Mouse (Mus musculus): ENCODE data around the gene Map4k5. TPM values are rescaled to one million over a fixed set of nuclear protein-coding genes. Genes with fewer than 3 reads are reported as not detected.

The Map4k5 gene
- polyA plus RNA-seq (2016; fragmentation: Nextera tagmentation; extraction: Ambion mirVana) = 36.7 and 36.8 TPM in 2 replicates

GRCm38 (mm10) chr12:69892371-69893251 is at the start of gene Map4k5, which contains the start of gene Atl1:
Gene Map4k5 (minus strand): TSS chr12:69893200.
Gene Atl1 (plus strand): TSS chr12:69892614.
- Histone ChIP-seq H3K9ac (peak within 1 kb of the TSS; percentile 96), H3K27me3 (no peaks in the 10 kb centered on the region), H3K4me2 (peak within 1 kb of the TSS; percentile 63), H3K9me3 (no peaks in the 10 kb centered on the region), H3K36me3 (replicated peaks) (no peaks in the 10 kb centered on the region), H3K27ac (peak within 1 kb of the TSS; percentile 93), H3K4me1 (peaks cover 26% of the 10 kb centered on the region), H3K4me3 (replicated peaks) (peak within 1 kb of the TSS; percentile 87)
- under 1% methylated on average over 111 of the region's 118 CpGs for WGBS
- ATAC-seq (ENCODE audit: low FRiP score) = peak; percentile 96

- no peak for ATAC-seq (ENCODE audit: low FRiP score)
- Histone ChIP-seq H3K36me3 (replicated peaks) (peaks cover 22% of the 10 kb centered on the region), H3K9ac (no peak overlapping the region), H3K4me1 (peaks cover 4% of the 10 kb centered on the region; the same call in 1 of the 2 replicates), H3K27ac (no peak overlapping the region), H3K4me2 (no peak overlapping the region), H3K27me3 (no peaks in the 10 kb centered on the region), H3K9me3 (0 out of 2 replicates have a peak, but pooled peaks cover 2% of the 10 kb centered on the region), H3K4me3 (replicated peaks) (no peak overlapping the region)
- 58% methylated on average over 1 of the region's 1 CpGs for WGBS
Measured at GRCm38 (mm10) chr12:69941655-69942329, 48.8 kb upstream of the Map4k5 start.

- H3K4me2 ChIP-seq = no peak overlapping the region
- 51% methylated on average over 2 of the region's 2 CpGs for WGBS
- ATAC-seq (ENCODE audit: low FRiP score) = no peak
- peaks cover 4% of the 10 kb centered on the region; the same call in 1 of the 2 replicates for H3K4me1 ChIP-seq
- H3K4me3 ChIP-seq (replicated peaks) = no peak overlapping the region
- H3K27me3 ChIP-seq = no peaks in the 10 kb centered on the region
- H3K36me3 ChIP-seq (replicated peaks) = peaks cover 37% of the 10 kb centered on the region
- no peak overlapping the region for H3K9ac ChIP-seq
- 0 out of 2 replicates have a peak, but pooled peaks cover 2% of the 10 kb centered on the region for H3K9me3 ChIP-seq
- H3K27ac ChIP-seq = no peak overlapping the region
Measured at GRCm38 (mm10) chr12:69939291-69939690, 46.3 kb upstream of the Map4k5 start.

DNA sequence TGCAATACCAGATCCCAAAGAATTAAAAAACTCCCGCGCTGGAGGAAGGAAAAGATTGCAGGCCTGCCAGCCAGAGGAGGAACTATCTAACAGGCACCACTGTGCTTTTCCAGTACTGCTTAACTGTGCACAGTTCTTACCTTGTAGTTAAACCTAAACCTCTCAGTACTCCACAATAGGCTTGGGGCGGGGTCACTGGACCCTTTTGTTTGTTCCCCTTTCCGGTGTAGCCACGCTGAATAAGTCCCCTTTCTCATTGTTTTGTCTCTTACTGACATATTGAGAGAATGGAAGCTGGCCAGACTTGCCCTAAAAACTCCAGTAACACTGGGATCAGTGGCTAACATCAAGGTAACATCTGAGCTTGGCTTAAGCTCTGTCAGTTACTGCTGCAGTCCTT is 44.7 kb upstream of the Map4k5 start:
- ATAC-seq (ENCODE audit: low FRiP score) = no peak
- Histone ChIP-seq H3K4me3 (replicated peaks) (no peak overlapping the region), H3K4me1 (peaks cover 4% of the 10 kb centered on the region; the same call in 1 of the 2 replicates), H3K9me3 (0 out of 2 replicates have a peak, but pooled peaks cover 2% of the 10 kb centered on the region), H3K36me3 (replicated peaks) (peaks cover 37% of the 10 kb centered on the region), H3K27ac (no peak overlapping the region), H3K9ac (no peak overlapping the region), H3K27me3 (no peaks in the 10 kb centered on the region), H3K4me2 (no peak overlapping the region)
- WGBS = 38% methylated on average over 5 of the region's 5 CpGs

DNA sequence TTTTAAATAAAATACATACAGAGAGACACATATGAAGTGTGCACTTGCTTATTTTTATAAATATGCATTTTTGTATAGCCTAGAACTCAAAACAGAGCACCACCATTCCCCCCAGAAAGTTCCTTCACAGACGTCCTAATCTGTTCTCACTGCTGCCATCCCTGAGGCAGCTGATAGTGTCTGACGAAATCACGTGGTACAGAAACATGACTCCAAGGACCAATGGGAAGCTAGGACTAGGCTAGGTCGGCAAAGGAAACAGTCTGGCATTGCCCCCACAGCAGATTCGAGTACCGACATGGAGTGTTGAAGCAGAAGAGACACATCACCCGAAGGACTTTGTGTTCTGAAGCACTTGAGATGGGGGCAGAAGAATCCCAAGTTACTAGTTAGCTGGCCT is 33.7 kb upstream of the Map4k5 start:
- Histone ChIP-seq H3K4me1 (no peaks in the 10 kb centered on the region), H3K4me3 (replicated peaks) (no peak overlapping the region), H3K9ac (no peak overlapping the region), H3K4me2 (no peak overlapping the region), H3K27ac (no peak overlapping the region), H3K27me3 (no peaks in the 10 kb centered on the region), H3K9me3 (no peaks in the 10 kb centered on the region), H3K36me3 (replicated peaks) (peaks cover 14% of the 10 kb centered on the region; the same call in 1 of the 2 replicates)
- WGBS = 58% methylated on average over 7 of the region's 7 CpGs
- no peak for ATAC-seq (ENCODE audit: low FRiP score)

- Histone ChIP-seq H3K9ac (no peak overlapping the region), H3K4me3 (replicated peaks) (no peak overlapping the region), H3K27me3 (no peaks in the 10 kb centered on the region), H3K9me3 (no peaks in the 10 kb centered on the region), H3K4me1 (no peaks in the 10 kb centered on the region), H3K4me2 (no peak overlapping the region), H3K36me3 (replicated peaks) (peaks cover 11% of the 10 kb centered on the region; the same call in 1 of the 2 replicates), H3K27ac (no peak overlapping the region)
- no peak for ATAC-seq (ENCODE audit: low FRiP score)
- WGBS = 20% methylated on average over 5 of the region's 5 CpGs
Measured at GRCm38 (mm10) chr12:69924012-69924411, 31.0 kb upstream of the Map4k5 start.

DNA sequence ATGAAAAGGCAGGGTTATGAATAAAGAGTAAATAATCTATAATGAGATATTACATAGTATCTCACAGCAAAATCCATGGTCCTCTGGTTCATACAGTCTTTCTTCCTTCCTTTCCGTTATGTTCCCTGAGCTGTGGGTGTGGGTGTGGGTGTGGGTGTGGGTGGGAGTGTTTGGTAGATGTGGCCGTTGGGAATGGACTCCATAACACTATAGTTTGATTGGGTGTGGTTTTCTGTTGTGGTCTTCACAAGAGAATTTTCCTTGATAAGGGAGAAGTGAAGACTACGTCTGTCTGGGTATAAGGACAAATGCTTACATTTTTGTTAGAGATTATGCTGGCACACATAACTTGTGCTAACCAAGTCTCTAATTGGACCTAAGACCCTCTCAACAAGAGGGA is 30.6 kb upstream of the Map4k5 start:
- H3K9me3 ChIP-seq = no peaks in the 10 kb centered on the region
- H3K9ac ChIP-seq = no peak overlapping the region
- no peak for ATAC-seq (ENCODE audit: low FRiP score)
- no peak overlapping the region for H3K4me3 ChIP-seq (replicated peaks)
- H3K27ac ChIP-seq = no peak overlapping the region
- no peaks in the 10 kb centered on the region for H3K27me3 ChIP-seq
- H3K36me3 ChIP-seq (replicated peaks) = peaks cover 11% of the 10 kb centered on the region; the same call in 1 of the 2 replicates
- no peaks in the 10 kb centered on the region for H3K4me1 ChIP-seq
- 66% methylated on average over 3 of the region's 3 CpGs for WGBS
- H3K4me2 ChIP-seq = no peak overlapping the region

GRCm38 (mm10) chr12:69923128-69923527 is 30.1 kb upstream of the Map4k5 start:
- Histone ChIP-seq H3K36me3 (replicated peaks) (peaks cover 11% of the 10 kb centered on the region; the same call in 1 of the 2 replicates), H3K27me3 (no peaks in the 10 kb centered on the region), H3K4me2 (no peak overlapping the region), H3K9ac (no peak overlapping the region), H3K4me1 (no peaks in the 10 kb centered on the region), H3K9me3 (no peaks in the 10 kb centered on the region), H3K27ac (no peak overlapping the region), H3K4me3 (replicated peaks) (no peak overlapping the region)
- 89% methylated on average over 3 of the region's 3 CpGs for WGBS
- ATAC-seq (ENCODE audit: low FRiP score) = no peak

DNA sequence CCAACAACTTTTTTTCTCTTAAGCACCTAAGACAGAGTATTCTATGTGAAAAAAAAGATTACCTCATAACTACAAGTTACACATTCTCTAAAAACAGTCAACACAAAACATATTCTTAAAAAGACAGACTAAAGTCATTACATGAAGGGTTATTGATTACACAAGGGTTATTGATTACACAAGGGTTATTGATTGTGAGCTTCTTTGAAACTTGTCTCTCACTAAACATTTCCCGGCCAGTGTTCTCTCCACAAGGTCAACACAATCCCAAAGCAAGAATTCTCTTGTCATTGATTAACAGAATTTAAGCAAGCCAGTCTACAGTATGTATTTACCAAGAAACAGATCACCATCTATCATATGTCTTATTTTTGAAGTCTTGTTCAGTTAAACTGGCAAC is 29.1 kb upstream of the Map4k5 start:
- Histone ChIP-seq H3K4me1 (no peaks in the 10 kb centered on the region), H3K27me3 (no peaks in the 10 kb centered on the region), H3K36me3 (replicated peaks) (peaks cover 5% of the 10 kb centered on the region; the same call in 1 of the 2 replicates), H3K9ac (no peak overlapping the region), H3K4me2 (no peak overlapping the region), H3K27ac (no peak overlapping the region), H3K9me3 (no peaks in the 10 kb centered on the region), H3K4me3 (replicated peaks) (no peak overlapping the region)
- ATAC-seq (ENCODE audit: low FRiP score) = no peak
- 82% methylated on average over 1 of the region's 1 CpGs for WGBS

DNA sequence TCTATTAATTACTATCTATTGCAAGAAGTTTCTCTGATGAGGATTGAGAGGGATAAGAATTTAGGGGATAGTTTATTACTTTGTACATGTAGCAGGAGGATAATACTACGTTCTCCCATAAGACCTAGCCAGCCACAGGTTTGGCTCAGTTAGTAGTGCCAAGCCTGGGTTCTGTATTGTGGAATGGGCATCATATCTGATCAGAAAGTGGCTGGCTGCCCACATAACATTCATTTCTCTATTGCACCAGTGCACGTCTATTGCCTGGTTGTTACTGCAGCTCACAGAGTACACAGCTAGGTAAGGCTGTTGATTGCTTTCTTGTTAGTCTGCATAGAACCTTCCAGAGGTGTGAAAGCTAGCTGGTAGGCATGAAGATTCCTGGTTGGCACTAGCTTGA is 24.9 kb upstream of the Map4k5 start:
- no peaks in the 10 kb centered on the region for H3K4me1 ChIP-seq
- no peak for ATAC-seq (ENCODE audit: low FRiP score)
- WGBS = 87% methylated on average over 2 of the region's 2 CpGs
- H3K27me3 ChIP-seq = no peaks in the 10 kb centered on the region
- H3K4me3 ChIP-seq (replicated peaks) = no peak overlapping the region
- H3K9ac ChIP-seq = no peak overlapping the region
- no peaks in the 10 kb centered on the region for H3K36me3 ChIP-seq (replicated peaks)
- no peaks in the 10 kb centered on the region for H3K9me3 ChIP-seq
- no peak overlapping the region for H3K4me2 ChIP-seq
- H3K27ac ChIP-seq = no peak overlapping the region

DNA sequence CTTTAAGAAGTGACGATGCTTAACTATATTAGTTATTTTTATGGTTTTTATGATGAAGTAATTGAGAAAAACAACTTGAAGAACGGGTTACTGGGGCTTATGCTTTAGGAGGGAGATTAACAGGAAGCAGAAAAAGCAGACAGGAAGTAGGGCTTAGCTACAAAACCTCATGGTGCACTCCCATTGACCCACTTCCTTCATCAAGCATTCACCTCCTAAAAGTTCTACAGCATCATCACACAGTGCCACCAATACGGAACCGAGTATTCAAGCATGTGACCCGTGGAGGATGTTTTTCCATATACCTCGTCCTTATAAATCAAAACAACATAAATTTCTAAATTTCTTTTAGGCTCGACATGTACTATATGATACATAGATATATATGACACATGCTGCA is 19.7 kb upstream of the Map4k5 start:
- ATAC-seq (ENCODE audit: low FRiP score) = no peak
- peaks cover 11% of the 10 kb centered on the region for H3K4me1 ChIP-seq
- H3K27ac ChIP-seq = no peak overlapping the region
- H3K4me2 ChIP-seq = no peak overlapping the region
- H3K9ac ChIP-seq = no peak overlapping the region
- H3K36me3 ChIP-seq (replicated peaks) = no peaks in the 10 kb centered on the region
- WGBS = 89% methylated on average over 7 of the region's 7 CpGs
- no peaks in the 10 kb centered on the region for H3K27me3 ChIP-seq
- no peaks in the 10 kb centered on the region for H3K9me3 ChIP-seq
- H3K4me3 ChIP-seq (replicated peaks) = no peak overlapping the region

- no peak overlapping the region for H3K4me2 ChIP-seq
- WGBS = 89% methylated on average over 7 of the region's 7 CpGs
- H3K9me3 ChIP-seq = no peaks in the 10 kb centered on the region
- ATAC-seq (ENCODE audit: low FRiP score) = no peak
- no peaks in the 10 kb centered on the region for H3K36me3 ChIP-seq (replicated peaks)
- H3K9ac ChIP-seq = no peak overlapping the region
- H3K4me1 ChIP-seq = peaks cover 18% of the 10 kb centered on the region
- H3K4me3 ChIP-seq (replicated peaks) = no peak overlapping the region
- no peaks in the 10 kb centered on the region for H3K27me3 ChIP-seq
- no peak overlapping the region for H3K27ac ChIP-seq
Measured at GRCm38 (mm10) chr12:69911906-69912305, 18.9 kb upstream of the Map4k5 start.

All from forebrain, embryonic 12.5 days (tissue).